Mouse (Mus musculus) adrenal gland, postnatal 36 days (tissue): ENCODE measurements around the gene Frmd4a. TPM values are rescaled to one million over a fixed set of nuclear protein-coding genes. Genes with fewer than 3 reads are reported as not detected.
A peak's percentile ranks its signal among the peaks of the same experiment; 100 is the strongest.
"Not testable (repeated sequence)": the region's sequence is repeated elsewhere in the genome, so short reads cannot be mapped to it uniquely, and the experiment has no call there.

Source experiments
- DNase-seq, 2 experiments: peaks; one replicate each; pipeline ENCODE4 v3.0.0; 2021; ENCODE audit warnings: mixed read lengths in 1 of 2
- total RNA-seq, 2 experiments: library from RNA; stranded (reverse); gene quantifications; 2 replicates each; pipeline ENCODE4 v1.2.3; 2021

Frmd4a gene
- total RNA-seq, 2 experiments from 2014 or later, result 11.1 to 18.8 TPM

DNA sequence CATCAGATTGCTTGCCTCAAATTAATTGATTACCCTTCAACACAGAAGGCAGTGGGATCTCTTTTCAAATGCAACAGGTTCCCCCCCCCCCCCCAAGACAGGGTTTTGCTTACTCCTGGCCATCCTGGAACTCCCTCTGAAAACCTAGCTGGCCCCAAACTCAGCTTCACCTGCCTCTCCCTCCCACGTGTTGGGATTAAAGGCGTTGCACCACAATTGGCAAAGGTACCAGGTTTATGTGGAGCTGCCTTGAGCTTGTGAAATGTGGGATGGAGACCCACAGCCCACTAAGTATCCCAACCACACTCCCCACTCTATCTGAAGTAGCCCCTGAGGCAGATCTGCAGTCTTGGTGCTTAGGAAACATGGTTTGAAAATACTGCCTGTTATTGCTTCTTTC, 565.4 kb downstream of the Frmd4a start:
- no peak for DNase-seq

DNA sequence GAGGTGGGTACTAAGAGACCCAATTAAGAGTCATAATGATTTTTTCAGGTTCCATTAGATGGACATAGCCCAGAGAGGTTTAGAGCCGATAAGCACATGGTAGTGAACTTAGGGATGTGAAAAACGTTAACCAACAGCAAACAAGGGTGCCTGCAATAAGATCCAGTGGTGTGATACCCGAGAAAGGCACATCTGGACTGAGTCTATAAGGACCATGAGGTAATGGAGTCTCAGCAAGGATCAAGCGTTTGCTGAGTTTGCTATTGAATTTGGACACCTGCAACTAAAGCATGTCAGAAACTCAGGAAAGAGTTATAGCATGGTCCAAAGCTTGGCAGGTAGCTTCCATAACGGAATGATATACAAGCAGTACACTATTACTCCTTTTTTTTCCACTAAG, 566.7 kb downstream of the Frmd4a start:
- no peak for DNase-seq

DNA sequence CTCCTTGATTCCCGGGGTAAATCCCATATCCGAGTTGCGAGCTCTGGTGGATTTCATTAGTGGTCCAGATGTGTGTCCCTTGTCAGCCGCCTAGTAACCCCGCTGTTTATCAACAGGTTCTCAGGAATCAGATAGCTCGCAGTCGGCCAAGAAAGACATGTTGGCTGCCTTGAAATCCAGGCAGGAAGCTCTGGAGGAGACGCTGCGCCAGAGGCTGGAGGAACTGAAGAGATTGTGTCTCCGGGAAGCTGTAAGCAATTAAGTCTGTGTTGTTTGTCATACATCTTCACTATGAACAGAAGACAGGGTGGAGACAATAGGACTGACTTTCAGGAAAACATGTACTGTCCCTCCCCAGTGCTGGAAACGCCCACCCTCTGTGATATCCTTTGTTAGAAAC, 568.7 kb downstream of the Frmd4a start:
- no peak for DNase-seq

DNA sequence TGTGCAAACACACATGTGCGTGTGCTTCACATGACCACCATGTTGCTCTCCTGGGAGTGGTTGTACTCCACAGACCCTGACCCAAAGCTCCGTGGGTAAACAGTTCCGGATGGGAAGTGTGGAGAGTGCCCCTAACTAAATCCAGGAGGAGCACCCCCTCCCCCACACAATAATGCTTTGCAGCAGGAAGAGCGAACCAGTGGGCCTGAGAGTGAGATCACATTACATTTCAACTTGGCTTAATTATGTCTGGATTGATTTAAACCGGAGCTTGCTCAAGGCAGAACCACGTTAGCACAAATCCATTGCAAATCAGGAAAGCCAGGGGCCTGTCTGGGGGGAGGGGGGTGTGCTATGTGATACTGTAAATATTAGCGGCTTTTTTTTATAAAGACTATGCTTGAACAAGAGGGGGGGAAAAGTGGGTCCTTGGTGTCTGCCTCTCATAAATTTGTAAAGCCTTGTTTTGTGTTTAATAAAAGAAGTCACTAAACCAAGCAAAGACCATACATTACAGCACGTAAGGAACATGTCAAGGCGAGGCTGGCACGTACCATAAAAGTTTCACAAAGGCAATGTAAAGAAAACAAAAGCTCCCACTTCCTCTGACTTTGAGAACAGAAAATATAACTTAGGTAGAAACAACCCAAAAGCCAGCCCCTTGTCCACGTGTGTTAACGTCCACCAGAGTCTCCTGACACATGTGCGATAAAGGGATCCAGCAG, 570.3 kb downstream of the Frmd4a start:
- DNase-seq, result no peak

GRCm38 (mm10) chr2:4591647-4592046, 574.1 kb downstream of the Frmd4a start:
- no peak for DNase-seq

DNA sequence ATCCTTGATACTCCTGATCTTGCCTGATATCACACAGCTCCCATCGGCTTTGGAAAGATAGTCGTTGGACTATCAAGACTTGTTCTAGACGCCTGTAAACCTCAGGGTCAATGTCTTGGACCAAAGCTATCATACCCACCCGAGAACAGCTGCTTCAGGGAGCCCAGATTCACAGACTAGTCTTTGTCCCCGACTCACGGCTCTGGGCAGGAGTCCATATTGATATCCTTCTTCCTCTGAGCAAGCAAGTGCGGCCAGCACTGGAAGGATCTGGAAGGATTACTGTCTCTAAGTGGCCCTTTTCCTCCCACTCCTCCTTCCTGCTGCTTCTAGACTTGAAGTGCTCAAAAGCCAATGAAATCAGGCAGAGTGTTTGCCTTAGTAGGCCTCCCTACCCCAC, 575.1 kb downstream of the Frmd4a start:
- no peak for DNase-seq

DNA sequence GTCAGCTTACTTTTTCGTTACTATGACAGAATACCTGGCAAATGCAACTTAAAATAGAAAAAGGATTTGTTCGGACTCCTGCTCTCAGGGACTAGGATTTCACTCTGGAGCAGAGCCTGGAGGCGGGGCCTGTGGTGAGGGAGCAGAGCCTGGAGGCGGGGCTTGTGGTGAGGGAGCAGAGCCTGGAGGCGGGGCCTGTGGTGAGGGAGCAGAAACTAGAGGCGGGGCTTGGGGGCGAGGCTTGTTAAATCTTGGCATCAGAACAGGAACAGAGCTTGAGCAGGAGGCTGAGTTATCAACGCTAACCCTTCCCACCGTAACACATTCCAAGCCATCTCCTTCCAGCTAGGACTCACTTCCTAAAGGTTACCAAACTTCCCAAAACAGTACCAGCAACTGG, 575.9 kb downstream of the Frmd4a start:
- DNase-seq, result peak; percentile 70 to 78

GRCm38 (mm10) chr2:4593878-4594387, 576.4 kb downstream of the Frmd4a start:
- DNase-seq, result no peak

- DNase-seq, result no peak
Observed at GRCm38 (mm10) chr2:4596992-4597391, 579.5 kb downstream of the Frmd4a start.

- peak; percentile 72 to 78 for DNase-seq
Observed at GRCm38 (mm10) chr2:4601034-4601890, 583.7 kb downstream of the Frmd4a start.

DNA sequence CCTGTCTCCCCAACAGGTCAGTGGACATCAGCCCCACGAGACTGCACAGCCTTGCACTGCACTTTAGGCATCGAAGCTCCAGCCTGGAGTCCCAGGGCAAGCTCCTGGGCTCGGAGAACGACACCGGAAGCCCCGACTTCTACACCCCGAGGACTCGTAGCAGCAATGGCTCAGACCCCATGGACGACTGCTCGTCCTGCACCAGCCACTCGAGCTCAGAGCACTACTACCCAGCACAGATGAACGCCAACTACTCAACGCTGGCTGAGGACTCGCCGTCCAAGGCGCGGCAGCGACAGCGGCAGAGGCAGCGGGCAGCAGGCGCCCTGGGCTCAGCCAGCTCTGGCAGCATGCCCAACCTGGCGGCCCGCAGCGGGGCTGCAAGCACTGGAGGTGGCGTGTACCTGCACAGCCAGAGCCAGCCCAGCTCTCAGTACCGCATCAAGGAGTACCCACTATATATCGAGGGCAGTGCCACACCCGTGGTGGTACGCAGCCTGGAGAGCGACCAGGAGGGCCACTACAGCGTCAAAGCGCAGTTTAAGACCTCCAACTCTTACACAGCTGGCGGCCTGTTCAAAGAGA, 585.9 kb downstream of the Frmd4a start:
- DNase-seq, result no peak

DNA sequence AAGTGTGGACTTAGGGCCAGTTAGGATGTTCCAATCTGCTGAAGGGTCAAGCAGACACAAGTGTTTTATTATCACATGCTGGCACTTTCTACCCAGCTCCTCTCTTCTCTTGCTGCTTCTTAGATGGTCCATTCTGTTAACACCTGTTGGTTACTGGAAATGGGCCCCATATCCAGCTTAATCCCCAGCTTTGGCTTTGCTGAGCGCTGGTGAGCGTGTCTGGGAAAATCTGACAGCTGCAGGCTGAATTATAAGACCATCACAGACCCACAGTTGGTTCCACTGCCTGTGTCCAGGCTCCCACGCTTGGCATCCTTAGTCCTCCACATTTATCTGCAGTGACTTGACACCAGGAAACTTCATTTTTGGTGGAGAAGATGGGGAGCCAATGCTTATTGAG, 589.0 kb downstream of the Frmd4a start:
- no peak for DNase-seq

- DNase-seq, result no peak
Observed at GRCm38 (mm10) chr2:4608253-4608652, 590.7 kb downstream of the Frmd4a start.

DNA sequence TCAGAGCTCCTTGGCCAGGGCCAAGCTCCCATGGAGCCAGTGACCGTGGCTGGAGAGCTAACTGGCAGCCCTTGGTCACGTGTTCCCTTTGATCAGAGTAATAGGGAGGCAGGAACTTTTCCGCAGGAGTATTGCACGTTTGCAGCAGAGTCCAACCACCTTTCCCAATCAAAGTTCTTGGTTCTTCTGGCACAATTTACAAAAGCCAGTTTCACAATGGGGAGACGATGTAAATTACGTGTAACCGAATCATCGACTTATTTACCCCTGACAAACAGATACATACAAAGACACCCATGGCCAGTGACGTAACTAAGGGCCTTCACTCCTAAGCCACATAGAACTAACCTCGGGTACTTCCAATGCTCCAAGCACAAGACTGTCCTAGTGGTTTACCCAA, 591.9 kb downstream of the Frmd4a start:
- DNase-seq, result peak in 1 of 2 experiments; percentile 28

DNA sequence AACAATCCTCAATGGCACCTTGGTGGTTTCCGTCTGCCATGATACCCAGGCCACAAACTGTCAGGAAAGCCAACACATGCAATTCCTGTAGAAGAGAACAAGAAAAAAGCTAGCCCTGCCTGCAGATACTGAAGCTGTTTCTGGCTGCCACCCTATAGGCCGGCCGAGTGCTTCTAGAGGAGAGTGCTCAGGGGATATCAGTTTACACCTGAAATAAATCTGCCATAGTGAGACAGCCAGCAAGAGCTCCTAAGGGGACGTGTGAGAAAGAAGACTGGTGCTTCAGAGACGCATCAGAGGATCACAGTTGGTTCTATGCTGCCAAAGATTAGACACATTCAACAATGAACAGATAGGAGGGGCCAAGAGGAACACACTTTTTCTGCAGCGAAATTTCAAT, 593.8 kb downstream of the Frmd4a start:
- no peak for DNase-seq

DNA sequence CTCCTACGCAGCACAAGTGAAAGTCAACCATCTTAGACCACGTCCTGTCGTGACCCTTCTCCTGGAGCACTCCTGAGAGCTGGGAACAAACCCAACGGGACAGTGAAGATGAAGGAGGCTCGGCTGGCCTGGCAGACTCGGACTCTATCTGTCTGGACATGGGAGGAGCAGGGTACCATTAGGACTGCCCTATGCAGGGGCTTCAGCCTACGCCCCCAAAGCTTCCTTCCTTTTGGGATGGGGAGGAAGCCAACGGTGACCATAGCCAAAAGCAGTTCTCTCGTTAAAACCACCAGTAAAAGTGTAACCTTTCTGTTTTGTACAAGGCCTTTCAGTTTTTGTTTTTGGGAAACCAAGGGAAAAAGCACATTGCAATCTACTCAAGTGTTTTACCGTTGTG, 594.2 kb downstream of the Frmd4a start:
- DNase-seq, result no peak

DNA sequence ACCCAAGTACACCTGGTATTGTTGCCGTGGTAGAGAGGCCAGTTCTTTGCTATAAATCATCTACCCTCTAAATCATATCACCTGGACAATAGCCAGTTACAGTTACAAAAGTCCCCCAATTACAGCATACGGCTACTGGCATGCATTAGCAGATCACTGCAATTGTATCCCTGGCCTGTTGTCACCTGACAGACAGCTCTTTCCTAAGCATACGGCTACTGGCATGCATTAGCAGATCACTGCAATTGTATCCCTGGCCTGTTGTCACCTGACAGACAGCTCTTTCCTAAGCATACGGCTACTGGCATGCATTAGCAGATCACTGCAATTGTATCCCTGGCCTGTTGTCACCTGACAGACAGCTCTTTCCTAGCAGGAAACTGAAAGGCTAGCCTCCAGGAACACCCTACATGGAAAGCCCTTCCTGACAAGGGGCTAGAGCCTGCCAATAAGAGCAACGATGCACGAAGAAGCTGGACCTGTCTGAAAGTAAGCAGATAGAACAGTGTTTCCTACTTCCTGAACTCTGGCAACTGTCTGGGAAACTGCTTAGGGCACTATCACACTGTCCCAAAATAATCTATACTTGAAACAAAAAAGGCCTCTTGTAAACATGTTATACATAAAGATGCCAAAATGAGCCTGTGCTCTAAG, 596.9 kb downstream of the Frmd4a start:
- not testable (repeated sequence) for DNase-seq

DNA sequence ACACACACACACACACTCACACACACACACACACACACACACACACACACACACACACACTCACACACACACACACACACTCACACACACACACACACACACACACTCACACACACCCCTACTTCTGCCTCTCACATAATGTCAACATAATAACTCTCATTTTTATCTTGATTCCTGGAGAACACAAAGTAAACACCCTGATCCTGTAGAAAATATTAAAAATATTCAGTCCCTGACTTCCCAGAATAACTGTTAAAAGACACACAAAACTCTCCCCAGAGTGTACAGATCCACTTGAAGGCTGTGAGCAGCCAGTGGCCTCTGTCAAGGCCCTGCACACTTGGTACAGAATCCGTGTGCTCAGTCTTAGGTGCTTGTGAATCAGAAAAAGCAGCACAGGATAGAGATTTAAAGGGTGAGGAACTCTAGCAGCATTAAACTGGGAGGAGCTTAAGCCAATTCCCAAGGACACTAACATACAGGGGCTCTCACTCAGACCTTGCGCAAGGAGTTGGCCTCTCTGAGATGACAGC, 597.6 kb downstream of the Frmd4a start:
- no peak for DNase-seq

DNA sequence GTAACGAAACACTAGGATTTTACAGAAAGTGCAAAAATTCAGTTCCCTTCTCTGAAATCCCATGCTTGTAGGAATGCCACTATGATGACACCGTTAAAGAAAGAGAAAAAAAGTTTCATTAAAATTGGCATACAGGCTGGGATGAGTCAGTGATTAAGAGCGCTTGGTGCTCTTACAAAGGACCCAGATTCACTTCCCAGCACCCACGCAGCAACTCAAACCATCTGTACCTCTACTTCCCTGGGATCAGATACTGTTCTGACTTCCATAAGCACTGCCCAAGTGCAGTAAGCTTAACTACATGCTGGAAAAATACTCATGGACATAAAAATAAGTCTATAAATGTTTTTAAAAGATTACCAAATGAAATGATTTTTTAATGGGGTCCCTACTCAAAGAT, 599.5 kb downstream of the Frmd4a start:
- DNase-seq, result no peak

DNA sequence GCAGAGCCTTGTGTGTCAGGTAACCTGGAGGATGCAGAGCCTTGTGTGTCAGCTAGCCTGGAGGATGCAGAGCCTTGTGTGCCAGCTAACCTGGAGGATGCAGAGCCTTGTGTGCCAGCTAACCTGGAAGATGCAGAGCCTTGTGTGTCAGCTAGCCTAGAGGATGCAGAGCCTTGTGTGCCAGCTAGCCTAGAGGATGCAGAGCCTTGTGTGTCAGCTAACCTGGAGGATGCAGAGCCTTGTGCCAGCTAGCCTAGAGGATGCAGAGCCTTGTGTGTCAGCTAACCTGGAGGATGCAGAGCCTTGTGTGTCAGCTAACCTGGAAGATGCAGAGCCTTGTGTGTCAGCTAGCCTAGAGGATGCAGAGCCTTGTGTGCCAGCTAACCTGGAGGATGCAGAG, 601.6 kb downstream of the Frmd4a start:
- not testable (repeated sequence) for DNase-seq

DNA sequence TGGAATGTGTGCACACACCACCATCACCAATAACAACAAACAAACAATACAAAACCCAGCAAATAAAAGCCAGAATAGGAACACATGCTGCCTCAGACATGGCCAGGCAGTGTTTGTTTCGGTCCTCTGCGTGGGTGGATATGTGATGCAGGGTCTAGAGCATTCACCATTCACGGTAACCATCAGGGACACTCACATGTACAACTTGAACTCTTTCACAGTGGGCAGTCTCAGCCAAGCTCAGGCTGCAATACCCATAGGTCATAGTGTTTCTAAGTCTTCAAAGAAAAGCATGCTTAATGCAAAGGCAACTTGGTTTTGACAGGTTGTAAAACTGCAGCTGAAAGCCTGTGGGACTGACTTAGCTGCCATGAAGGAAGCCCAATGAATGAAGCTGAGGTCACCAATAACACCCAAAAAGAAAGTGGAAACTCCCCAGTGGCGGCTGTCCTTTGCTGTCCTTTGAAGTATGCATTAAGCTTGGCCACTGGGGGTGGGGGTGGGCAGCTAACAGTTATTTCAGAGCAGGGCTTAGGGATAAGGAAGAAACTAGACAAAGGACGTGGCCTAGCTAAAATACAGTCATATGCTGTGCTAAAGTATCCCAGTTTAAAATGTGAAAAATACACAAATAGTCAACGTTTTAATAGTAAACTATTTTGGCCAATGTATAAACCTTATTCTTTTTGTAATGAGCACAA, 602.5 kb downstream of the Frmd4a start:
- DNase-seq, result no peak
